Mouse (Mus musculus) bone marrow macrophage, adult 2 months (primary cell): ENCODE measurements at regions not wholly inside any gene's neighbourhood (a gene's known extent, or its start where the extent isn't known, plus 50 kb on each side); places are given as distances from the start of the nearest gene placed in this dataset.

Experiments used
- CTCF ChIP-seq: IDR thresholded peaks from 2 replicates; pipeline ENCODE4 v1.5.1; 2012; ENCODE audit warnings: low read depth, mild to moderate bottlenecking, low read length, moderate library complexity
- POLR2A ChIP-seq: IDR thresholded peaks from 2 replicates; pipeline ENCODE4 v1.6.1; 2012; ENCODE audit warnings: mild to moderate bottlenecking, low read depth, low read length, borderline replicate concordance

DNA sequence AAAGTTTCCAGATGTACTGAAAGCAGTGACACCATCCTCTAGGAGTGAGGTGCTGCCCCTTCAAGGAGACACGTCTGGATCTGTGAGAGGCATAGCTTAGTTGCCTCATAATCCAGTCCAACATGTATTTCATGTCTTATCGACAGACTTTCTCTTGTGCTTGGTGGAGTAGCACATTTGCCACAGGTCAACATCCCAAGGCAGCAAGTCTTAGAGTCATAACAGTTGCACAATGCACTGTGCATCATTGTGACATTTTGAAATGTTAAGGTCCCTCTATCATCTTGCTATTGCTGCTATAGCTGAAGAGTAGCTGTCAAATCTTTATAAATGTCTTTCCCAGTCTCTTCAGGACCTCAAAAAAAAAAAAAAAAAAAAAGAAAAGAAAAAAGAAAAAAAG is 905.6 kb downstream of the Gsdmc2 start:
- TF ChIP-seq CTCF (no peak), POLR2A (no peak)
